Mouse (Mus musculus): ENCODE results near the gene Klrg1.
A peak's percentile ranks its signal among the peaks of the same experiment; 100 is the strongest.

Gene Klrg1

DNA sequence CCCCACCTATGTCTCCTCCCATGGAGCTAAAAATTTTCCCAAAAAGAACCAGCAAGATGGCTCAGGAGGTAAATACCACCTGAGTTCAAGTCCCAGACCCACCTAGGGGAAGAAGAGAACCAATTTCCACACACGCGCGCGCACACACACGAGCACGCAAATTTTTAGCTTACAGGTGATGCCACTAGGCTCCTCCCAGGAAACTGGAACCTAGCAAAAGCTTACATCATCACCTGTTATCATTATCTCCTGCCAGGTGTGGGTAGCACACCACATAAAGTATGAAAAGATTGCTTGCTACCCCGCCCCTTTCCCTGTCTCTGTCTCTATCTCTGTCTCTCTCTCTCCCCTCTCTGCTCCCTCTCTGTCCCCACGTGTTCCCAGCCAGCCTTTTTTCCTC is 10.4 kb upstream of the Klrg1 start:
- no peak for DNase-seq (ENCODE audit: low spot score in 2 of 2)

DNA sequence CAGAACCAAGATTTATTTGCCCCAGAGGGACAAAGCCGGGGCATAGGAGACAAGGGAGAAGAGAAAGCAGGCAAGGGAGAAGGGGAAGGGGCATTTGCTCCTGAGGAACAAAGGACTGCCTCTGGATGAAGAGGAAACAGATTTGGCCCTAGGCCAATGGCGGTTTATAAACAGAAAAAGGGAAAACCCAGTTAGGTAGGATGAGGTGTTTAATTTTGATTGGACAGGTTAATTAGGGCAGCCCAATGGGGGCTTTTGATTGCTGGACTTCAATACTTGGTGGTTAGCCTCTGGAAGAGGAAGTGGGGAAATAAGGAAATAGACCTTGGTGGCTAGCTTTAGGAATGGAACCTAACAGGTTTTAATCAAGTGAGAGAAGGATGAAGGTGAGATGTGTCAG is 9.5 kb upstream of the Klrg1 start:
- no peak for DNase-seq (ENCODE audit: low spot score in 2 of 2)

DNA sequence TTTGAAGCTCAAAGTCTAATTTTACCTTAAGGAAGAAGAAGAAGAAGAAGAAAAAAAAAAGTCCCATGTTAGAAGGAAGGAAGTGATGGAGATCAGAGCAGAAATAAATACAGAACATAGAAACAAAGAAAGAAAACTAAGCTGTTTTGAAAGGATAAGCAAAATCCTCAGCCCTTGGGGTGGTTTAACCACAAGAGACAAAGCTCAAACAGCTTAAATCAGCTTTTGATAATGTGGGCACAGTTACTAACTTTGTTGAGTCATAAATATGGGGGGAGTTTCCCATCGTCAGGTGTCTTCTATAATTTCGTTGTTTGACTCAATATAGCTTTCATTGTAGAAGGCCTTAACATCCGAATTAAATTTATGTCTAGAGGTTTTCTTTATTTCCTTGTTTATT is 9.1 kb upstream of the Klrg1 start:
- DNase-seq (ENCODE audit: low spot score in 2 of 2) = no peak

DNA sequence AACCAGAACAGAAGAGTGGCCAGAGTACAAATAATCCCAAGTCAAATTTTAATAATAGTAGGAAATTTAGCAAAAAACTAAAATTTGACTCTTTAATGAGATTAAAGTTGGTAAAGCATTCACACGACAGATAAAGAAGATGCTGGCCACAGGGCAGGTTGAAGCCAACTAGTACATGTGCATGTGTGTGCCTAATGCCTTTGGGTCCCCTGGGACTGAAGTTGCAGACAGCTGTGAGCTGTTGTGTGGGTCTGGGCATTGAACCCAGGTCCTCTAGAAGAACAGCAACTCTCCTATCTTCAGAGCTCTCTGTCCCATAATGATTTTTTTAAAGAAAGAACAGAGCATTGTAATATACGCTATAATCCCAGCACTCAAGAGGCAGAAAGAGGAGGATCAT is 8.6 kb upstream of the Klrg1 start:
- no peak for DNase-seq (ENCODE audit: low spot score in 2 of 2)

DNA sequence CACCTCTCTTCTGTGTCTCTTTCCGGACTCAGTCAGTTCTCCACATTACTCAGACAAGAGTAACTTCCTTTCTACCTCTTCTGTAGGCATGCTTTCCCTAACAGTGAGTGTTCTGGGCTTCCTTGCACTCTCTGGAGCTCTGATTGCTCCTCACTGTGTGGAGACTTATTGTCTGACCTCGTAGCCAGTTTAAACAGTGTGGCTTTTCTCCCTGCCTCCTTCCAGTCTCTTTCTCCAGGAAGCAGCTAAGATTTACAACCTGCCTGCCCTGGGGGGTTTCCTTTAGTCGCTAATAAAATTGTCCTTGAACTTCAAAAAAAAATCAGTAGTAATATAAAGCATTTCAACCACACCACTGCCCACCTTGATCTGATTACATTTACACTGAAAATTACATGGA is 7.6 kb upstream of the Klrg1 start:
- no peak for DNase-seq (ENCODE audit: low spot score in 2 of 2)

DNA sequence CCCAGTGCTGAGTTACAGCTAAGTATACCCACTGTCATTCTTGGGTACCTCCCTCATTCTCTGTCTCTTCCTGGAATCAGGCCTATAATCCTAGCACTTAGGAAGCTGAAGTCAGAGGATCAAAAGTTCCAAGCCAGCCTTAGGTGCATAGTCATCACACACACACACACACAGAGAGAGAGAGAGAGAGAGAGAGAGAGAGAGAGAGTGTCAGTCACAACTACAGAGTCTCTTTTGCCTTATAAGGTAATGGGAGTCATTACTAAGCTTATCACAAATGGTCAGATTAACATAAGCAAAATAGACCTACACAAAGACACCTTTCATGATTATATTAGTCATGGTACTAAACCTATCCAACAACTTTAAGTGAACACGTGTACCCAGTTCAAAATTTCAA is 6.6 kb upstream of the Klrg1 start:
- no peak for DNase-seq (ENCODE audit: low spot score in 2 of 2)

DNA sequence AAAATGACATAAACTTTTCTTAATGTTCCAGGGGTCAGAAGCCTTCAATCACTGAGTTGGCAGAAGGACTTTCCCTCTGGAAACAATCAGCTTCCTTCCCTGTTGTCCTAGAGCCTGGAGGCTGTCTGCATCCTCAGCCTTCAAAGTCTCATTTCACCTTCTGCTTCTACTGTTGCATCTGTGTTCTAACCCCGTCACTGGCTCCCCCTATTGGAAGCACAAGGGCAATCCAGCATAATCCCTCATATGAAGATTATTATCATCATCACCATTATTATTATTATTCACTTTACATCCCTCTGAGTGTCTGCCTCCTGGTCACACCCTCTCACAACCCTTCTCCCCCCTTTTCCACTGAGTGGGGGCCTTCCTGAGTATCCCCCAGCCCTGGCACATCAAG is 5.6 kb upstream of the Klrg1 start:
- DNase-seq (ENCODE audit: low spot score in 2 of 2) = no peak

DNA sequence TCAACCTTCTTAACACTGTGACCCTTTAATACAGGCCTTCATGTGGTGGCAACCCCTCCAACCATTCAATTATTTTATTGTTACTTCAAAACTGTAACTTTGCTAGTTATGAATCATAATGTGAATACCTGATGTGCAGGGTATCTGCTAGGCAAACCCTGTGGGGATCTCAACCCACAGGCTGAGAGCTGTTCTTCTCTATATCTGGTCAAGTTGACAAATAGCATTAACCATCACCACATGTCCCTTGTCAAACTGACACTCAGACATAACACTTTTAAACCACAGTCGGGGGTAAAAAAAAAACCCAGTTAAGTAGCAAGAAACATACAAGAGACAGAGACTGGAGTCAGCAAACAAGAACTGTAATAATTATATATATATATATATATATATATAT is 2.1 kb upstream of the Klrg1 start:
- no peak for DNase-seq (ENCODE audit: low spot score in 2 of 2)

DNA sequence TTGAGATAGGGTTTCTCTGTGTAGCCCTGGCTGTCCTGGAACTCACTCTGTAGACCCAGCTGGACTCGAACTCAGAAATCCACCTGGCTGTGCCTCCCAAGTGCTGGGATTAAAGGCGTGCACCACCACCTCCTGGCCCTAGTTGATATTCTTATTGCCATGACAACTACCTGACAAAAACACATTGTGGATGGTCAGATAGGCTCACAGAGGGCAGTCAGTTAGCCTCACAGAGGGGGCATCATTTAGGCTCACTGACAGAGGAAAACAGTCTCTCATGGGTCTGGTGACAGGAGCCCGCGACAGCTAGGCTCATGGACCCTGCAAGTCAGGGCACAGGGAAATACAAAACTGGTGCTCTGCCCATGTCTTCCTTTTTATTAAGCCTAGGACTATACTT is 1.6 kb upstream of the Klrg1 start:
- DNase-seq (ENCODE audit: low spot score in 2 of 2) = no peak

DNA sequence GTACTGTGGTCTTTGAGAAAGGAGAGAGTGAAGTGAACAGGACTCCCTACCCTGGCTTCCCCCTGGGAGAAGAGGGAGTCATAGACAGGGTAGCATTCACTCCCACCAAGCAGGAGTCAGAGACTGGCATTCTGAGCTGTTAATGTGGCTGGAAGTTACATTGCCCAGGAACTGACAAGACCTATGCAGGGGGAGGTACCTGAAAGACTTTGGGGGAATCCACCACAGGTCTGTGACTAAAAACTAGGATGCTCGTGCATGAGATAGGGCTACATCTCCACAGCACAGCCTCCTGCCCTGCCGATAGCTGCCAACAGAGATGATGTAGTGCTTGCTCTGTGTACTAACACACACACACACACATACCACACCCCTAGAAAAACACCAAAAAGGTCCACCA is 747 bp upstream of the Klrg1 start:
- DNase-seq (ENCODE audit: low spot score in 2 of 2) = no peak

DNA sequence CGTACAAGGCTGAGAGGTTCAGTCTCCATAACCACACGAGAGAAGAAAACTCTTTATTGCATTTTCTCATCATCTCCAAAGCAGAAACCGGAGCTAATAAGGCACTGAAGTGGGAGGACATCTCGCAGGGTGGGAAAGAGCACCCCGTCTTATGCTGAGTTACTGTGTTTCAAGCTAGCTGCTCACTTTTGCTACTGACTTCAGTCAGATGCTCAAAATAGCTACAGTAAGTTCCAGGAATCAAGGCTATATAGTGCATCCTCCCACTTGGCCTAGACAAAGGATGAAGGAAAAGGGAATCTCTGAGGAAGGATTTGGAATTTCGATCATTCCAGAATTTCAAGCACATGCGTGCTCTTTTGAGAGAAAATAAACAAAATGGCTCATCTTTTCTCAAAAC is 6.1 kb downstream of the Klrg1 start:
- no peak for DNase-seq (ENCODE audit: low spot score in 2 of 2)

DNA sequence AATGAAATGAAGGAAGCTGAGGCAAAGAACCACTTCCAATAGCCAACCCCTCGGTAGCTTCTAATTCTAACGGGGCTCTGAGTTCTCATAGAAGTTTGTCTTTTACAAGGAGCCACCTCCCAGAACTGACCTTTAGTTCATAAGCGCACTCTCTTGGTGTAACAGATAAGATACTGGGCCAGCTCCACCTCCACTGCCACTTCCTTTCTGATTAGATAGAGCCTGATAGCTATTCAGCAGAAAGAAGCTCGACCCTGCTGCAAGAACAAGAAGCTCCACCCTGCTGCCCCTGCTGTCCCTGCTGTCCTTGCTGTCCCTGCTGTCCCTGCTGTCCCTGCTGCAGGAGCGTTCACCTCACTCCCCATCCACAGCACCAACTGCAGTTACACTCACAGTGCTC is 8.1 kb downstream of the Klrg1 start:
- no peak for DNase-seq (ENCODE audit: low spot score in 2 of 2)

DNA sequence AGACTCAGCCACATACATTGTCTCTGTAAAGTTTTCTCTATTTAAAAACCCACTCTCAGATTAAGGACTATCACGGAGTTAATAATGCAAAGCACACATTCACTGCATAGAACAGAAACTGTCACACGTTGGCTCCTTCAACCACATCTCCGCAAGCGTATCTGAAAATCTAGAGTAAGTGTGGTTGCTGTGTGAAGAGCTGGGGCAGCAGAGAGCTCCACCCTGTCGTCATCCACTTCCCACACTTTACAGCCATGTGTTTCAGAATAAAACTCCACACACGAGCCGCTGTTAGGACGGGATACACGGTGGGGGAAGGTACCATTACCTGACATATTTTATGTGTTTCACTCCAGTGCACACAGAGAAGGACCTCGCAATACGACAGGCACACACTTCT is 12.5 kb downstream of the Klrg1 start:
- DNase-seq (ENCODE audit: low spot score in 2 of 2) = no peak

DNA sequence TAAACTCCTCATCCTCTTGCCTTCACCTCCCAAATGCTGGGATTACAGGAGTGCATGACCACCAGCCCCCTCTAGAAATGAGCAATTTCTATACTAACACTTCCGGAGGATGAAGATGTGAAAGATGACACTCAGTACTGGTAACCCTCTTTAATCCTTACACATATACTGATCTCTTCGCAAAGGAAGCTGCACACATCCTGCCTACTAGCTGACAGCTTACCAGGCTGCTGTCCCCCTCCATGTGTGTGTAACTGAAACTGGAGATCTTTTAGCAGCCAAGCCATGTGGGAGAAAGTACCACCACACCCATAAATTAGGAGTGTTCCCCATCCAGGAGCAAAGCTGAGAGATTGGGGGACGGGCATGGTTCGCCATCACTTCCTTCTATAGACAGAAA is 13.5 kb downstream of the Klrg1 start:
- no peak for DNase-seq (ENCODE audit: low spot score in 2 of 2)

DNA sequence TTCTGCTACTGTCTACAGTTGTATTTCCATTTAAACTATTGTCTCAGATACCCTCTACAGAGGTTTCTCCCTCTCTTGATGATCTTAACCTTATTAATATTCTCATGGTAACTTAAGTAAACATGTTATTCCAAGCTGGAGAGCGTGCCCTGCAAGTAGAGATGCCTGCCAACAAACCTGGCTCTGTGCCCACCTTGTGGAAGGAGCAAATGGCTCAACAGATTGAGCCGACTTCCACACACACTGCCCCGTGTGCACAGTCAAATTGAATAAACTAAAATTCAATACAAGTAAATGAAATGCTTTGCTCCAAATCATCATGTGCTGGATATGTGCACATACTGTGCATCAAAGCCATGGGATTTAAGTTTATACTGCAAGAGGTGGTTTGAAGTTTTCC is 14.1 kb downstream of the Klrg1 start:
- DNase-seq (ENCODE audit: low spot score in 2 of 2) = peak in 1 of 2 experiments; percentile 47

DNA sequence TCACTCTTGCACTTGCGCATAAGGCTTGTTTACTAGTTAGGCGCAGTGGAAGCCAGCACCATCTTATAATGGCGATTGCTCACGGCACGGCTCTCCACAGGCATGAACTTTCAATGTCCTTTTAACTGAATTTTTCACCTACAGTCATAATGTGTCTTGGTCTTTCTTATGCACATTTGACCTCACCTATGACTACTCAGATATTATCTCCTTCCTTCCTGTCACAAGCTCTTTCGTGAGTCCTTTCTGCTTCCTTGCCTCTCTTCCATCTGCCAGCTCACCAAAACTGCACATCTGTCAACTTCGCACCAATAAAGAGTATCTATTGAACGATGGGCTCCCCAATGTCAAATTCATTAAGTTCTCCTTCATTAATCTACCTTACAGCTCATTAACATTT is 20.1 kb downstream of the Klrg1 start:
- no peak for DNase-seq (ENCODE audit: low spot score in 2 of 2)

DNA sequence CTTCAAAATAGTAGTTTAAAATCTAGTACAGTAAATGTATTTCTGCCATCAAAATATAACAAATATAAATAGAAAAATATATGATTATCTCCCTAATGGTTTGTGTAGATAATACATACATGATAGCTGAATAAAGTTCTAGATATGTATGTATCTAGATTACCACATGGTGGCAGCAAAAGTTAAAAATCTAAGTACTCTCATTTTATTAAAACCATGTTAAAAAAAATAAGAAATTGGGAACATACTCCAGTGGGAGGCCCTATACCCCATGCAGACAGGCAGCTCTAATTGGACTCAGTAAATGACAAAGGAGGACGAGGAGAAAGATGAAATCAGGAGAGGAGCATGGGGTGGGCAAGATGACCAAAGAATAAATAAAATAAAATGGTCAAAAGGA is 30.5 kb downstream of the Klrg1 start:
- DNase-seq (ENCODE audit: low spot score in 2 of 2) = no peak

DNA sequence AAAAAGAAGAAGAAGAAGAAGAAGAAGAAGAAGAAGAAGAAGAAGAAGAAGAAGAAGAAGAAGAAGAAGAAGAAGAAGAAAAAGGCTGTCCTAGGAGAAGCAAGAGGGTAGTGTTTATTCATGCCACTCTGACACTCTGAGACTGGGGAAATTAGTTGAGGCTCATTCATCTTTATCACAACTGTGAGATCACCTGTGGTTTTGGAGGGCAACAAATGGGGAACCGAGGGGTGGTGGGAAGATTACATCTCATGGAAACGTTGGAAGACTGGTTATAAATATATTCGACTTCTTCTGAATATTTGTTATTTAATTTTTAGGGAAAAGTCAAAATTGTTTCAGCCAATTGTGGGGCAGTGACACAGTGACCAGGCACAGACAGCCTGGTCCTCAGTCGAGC is 32.6 kb downstream of the Klrg1 start:
- DNase-seq (ENCODE audit: low spot score in 2 of 2) = no peak

All from urinary bladder, postnatal 36 days (tissue).